In genomic region chr2:131888233-131888632, GRCm38 (mm10) we compare ENCODE assay signal across 33 mouse cellular contexts. TPM values are rescaled to one million over a fixed set of nuclear protein-coding genes. Genes with fewer than 3 reads are reported as not detected.
DNase-seq lines count a peak whose midpoint lies in the region; ATAC-seq lines count a peak whose summit lies in the region.
"Had no signal": no experiment of that assay in that cellular context is flagged by ENCODE, and none has a peak within 500 bp of the region (broad histone marks: within the 10 kb centered on the region; RNA-seq: fewer than 3 reads in every experiment).

No protein-coding gene starts in this region.

- ATAC-seq in lung, embryonic 15.5 days (ENCODE audit: borderline replicate concordance, extremely low read depth, low FRiP score, low TSS enrichment): 0 out of 2 replicates have a peak, but pooled peaks have one; percentile 35
- ATAC-seq in granulocyte monocyte progenitor cell, adult 5-6 weeks (replicated peaks; ENCODE audit: poor library complexity, severe bottlenecking): peak; percentile 91
- ATAC-seq: activated CD4-positive, CD25-positive, alpha-beta regulatory T cell, adult 4 months; intestine, postnatal 0 days; midbrain, embryonic 16.5 days; Patski had no signal

- no peak overlapping the region for H3K4me3 ChIP-seq in lung, embryonic 15.5 days
- H3K4me3 ChIP-seq in embryonic facial prominence, embryonic 10.5 days: no peak overlapping the region
- H3K4me3 ChIP-seq: embryonic facial prominence, embryonic 13.5 days; gastrocnemius, adult 2 months; heart, embryonic 13.5 days; hindbrain, embryonic 15.5 days; kidney, embryonic 15.5 days; limb, embryonic 12.5 days; liver, embryonic 13.5 days had no signal

- H3K36me3 ChIP-seq in lung, embryonic 15.5 days: no peaks in the 10 kb centered on the region
- H3K36me3 ChIP-seq in embryonic facial prominence, embryonic 10.5 days (replicated peaks): no peaks in the 10 kb centered on the region
- H3K36me3 ChIP-seq: embryonic facial prominence, embryonic 13.5 days; heart, embryonic 13.5 days; hindbrain, embryonic 15.5 days; kidney, embryonic 15.5 days; limb, embryonic 12.5 days; liver, embryonic 13.5 days had no signal

- no peaks in the 10 kb centered on the region for H3K27me3 ChIP-seq in lung, embryonic 15.5 days
- no peaks in the 10 kb centered on the region for H3K27me3 ChIP-seq in embryonic facial prominence, embryonic 10.5 days (replicated peaks; ENCODE audit: low read depth, poor library complexity, severe bottlenecking)
- H3K27me3 ChIP-seq: embryonic facial prominence, embryonic 13.5 days; heart, embryonic 13.5 days; hindbrain, embryonic 15.5 days; kidney, embryonic 15.5 days; limb, embryonic 12.5 days; Patski had no signal

- H3K9ac ChIP-seq in lung, embryonic 15.5 days: no peak overlapping the region
- H3K9ac ChIP-seq: embryonic facial prominence, embryonic 13.5 days; heart, embryonic 13.5 days; hindbrain, embryonic 15.5 days; kidney, embryonic 15.5 days; limb, embryonic 12.5 days; liver, embryonic 13.5 days had no signal

- H3K27ac ChIP-seq in lung, embryonic 15.5 days: no peak overlapping the region
- H3K27ac ChIP-seq in embryonic facial prominence, embryonic 10.5 days (replicated peaks): no peak overlapping the region
- H3K27ac ChIP-seq: embryonic facial prominence, embryonic 13.5 days; gastrocnemius, adult 2 months; heart, embryonic 13.5 days; hindbrain, embryonic 15.5 days; kidney, embryonic 15.5 days; limb, embryonic 12.5 days; liver, embryonic 13.5 days had no signal

- H3K4me1 ChIP-seq in lung, embryonic 15.5 days: peaks cover 33% of the 10 kb centered on the region
- H3K4me1 ChIP-seq in embryonic facial prominence, embryonic 10.5 days: peaks cover 31% of the 10 kb centered on the region
- H3K4me1 ChIP-seq: kidney, embryonic 15.5 days had no signal

- 25% methylated on average over 7 of the region's 7 CpGs for WGBS in lung, embryonic 15.5 days
- WGBS in embryonic facial prominence, embryonic 10.5 days: 79% methylated on average over 7 of the region's 7 CpGs

- no peaks in the 10 kb centered on the region for H3K9me3 ChIP-seq in lung, embryonic 15.5 days
- H3K9me3 ChIP-seq in embryonic facial prominence, embryonic 10.5 days: no peaks in the 10 kb centered on the region
- H3K9me3 ChIP-seq: embryonic facial prominence, embryonic 13.5 days; heart, embryonic 13.5 days; hindbrain, embryonic 15.5 days; kidney, embryonic 15.5 days; limb, embryonic 12.5 days; liver, embryonic 13.5 days had no signal

- no peak for DNase-seq in lung, postnatal 4 days
- DNase-seq in 416B (ENCODE audit: low read depth): peak; percentile 90
- DNase-seq in naive thymus-derived CD4-positive, alpha-beta T cell, adult 2 months (ENCODE audit: low read depth): peak; percentile 28
- DNase-seq in layer of hippocampus, adult 11-12 months (ENCODE audit: low spot score): no peak
- DNase-seq in right cerebral cortex, postnatal 25 days: no peak
- no peak for DNase-seq in embryonic facial prominence, embryonic 10.5 days (ENCODE audit: low spot score)
- DNase-seq: adrenal gland, postnatal 14 days; cerebellum, adult 9-11 months; gastrocnemius, adult 2 months; heart, adult 18-20 months; heart, postnatal 36 days; liver, embryonic 13.5 days; right cerebral cortex, adult 18-20 months had no signal

- H3K4me2 ChIP-seq in lung, embryonic 15.5 days: no peak overlapping the region
- H3K4me2 ChIP-seq: embryonic facial prominence, embryonic 13.5 days; heart, embryonic 13.5 days; hindbrain, embryonic 15.5 days; kidney, embryonic 15.5 days; limb, embryonic 12.5 days; liver, embryonic 13.5 days had no signal

RNA-seq across cellular contexts. Expression of gene Prnp, which starts 21.5 kb away (rescaled TPM):
- polyA plus RNA-seq in lung, embryonic 15.5 days (2015; fragmentation: Nextera tagmentation; extraction: Ambion mirVana): 53.2 and 57.0 TPM in 2 replicates
- total RNA-seq in granulocyte monocyte progenitor cell, adult 5-6 weeks (2014; fragmentation: Nextera tagmentation): 1.2 TPM in 1 of 2 replicates, not detected in the other
- 1.6 and 2.9 TPM in 2 replicates for total RNA-seq in granulocyte monocyte progenitor cell, adult 5-6 weeks (2017)
- polyA plus RNA-seq in embryonic facial prominence, embryonic 10.5 days (2016; fragmentation: Nextera tagmentation; extraction: Ambion mirVana): 14.7 and 21.7 TPM in 2 replicates

RNA-seq across cellular contexts. Expression of gene Prn, which starts 21.5 kb away (rescaled TPM):
- not detected in 2 replicates for polyA plus RNA-seq in lung, embryonic 15.5 days (2015; fragmentation: Nextera tagmentation; extraction: Ambion mirVana)
- not detected in 2 replicates for total RNA-seq in granulocyte monocyte progenitor cell, adult 5-6 weeks (2014; fragmentation: Nextera tagmentation)
- not detected in 2 replicates for total RNA-seq in granulocyte monocyte progenitor cell, adult 5-6 weeks (2017)
- not detected in 2 replicates for polyA plus RNA-seq in embryonic facial prominence, embryonic 10.5 days (2016; fragmentation: Nextera tagmentation; extraction: Ambion mirVana)
- total RNA-seq: layer of hippocampus, postnatal 25 days; left cerebral cortex, postnatal 10 days had no signal
- polyA plus RNA-seq: activated CD4-positive, CD25-positive, alpha-beta regulatory T cell, adult 4 months; brain, embryonic 14.5 days; C2C12; heart, embryonic 13.5 days; hindbrain, embryonic 15.5 days; intestine, postnatal 0 days; kidney, embryonic 15.5 days; large intestine, adult 2 months; limb, embryonic 12.5 days; liver, embryonic 13.5 days; lung, embryonic 16.5 days; midbrain, embryonic 16.5 days; neural tube, embryonic 11.5 days; Patski; small intestine, adult 2 months; stomach, embryonic 14.5 days had no signal

RNA-seq across cellular contexts. Expression of gene Erv3, which starts 28.7 kb away (rescaled TPM):
- not detected in 2 replicates for polyA plus RNA-seq in lung, embryonic 15.5 days (2015; fragmentation: Nextera tagmentation; extraction: Ambion mirVana)
- total RNA-seq in granulocyte monocyte progenitor cell, adult 5-6 weeks (2014; fragmentation: Nextera tagmentation): not detected in 2 replicates
- total RNA-seq in granulocyte monocyte progenitor cell, adult 5-6 weeks (2017): not detected in 2 replicates
- not detected in 2 replicates for polyA plus RNA-seq in embryonic facial prominence, embryonic 10.5 days (2016; fragmentation: Nextera tagmentation; extraction: Ambion mirVana)
- total RNA-seq: adrenal gland, postnatal 14 days; gastrocnemius, adult 2 months; heart, adult 18-20 months; heart, postnatal 36 days had no signal
- polyA plus RNA-seq: activated CD4-positive, CD25-positive, alpha-beta regulatory T cell, adult 4 months; C2C12; embryonic facial prominence, embryonic 13.5 days; heart, embryonic 13.5 days; hindbrain, embryonic 15.5 days; intestine, postnatal 0 days; kidney, embryonic 15.5 days; large intestine, adult 2 months; limb, embryonic 12.5 days; liver, embryonic 13.5 days; lung, embryonic 16.5 days; midbrain, embryonic 16.5 days; neural tube, embryonic 11.5 days; Patski; small intestine, adult 2 months; stomach, embryonic 14.5 days had no signal

Comparison
In these comparisons a context has a peak if more than half of its experiments do, and no peak if none do; other contexts are left out.
1. DNase-seq: peak in 416B (single experiment) and naive thymus-derived CD4-positive, alpha-beta T cell, adult 2 months (single experiment); none in lung, postnatal 4 days (0 of 2), layer of hippocampus, adult 11-12 months (single experiment), right cerebral cortex, postnatal 25 days (single experiment) and embryonic facial prominence, embryonic 10.5 days (single experiment).